Mouse (Mus musculus): ENCODE results near the gene Adam1a. TPM values are rescaled to one million over a fixed set of nuclear protein-coding genes. Genes with fewer than 3 reads are reported as not detected.

The Adam1a gene
- polyA plus RNA-seq, 1 experiment from 2014 or later, result 0.25 TPM

DNA sequence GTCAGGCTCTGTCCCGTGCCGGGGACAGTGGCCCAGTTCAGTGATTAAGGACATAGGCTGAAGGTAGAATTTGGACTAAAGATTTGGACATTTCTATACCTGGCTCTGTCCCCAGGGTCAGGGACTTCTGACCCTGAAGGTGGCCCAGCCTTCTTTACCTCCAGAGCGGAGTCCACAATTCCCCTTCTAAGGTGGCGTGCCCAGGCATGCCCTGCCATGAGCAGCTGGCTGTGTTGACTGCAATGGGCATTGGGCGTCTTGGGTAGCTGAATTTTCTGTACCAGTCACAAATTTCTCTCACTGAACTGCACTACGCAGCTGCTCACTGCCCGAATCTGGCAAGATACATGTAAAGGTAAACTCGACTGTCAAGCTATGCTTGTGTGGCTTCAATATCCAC, 36.7 kb upstream of the Adam1a start:
- 0 out of 2 replicates have a peak overlapping the region, but pooled peaks have one; percentile 11 for H3K27ac ChIP-seq (ENCODE audit: low read depth)
- ATAC-seq (no peak), DNase-seq (no peak)
- H3K4me2 ChIP-seq (ENCODE audit: low read depth, low read length), result no peak overlapping the region
- no peak overlapping the region for H3K9ac ChIP-seq (replicated peaks)
- H3K27me3 ChIP-seq (ENCODE audit: insufficient read depth, low read length), result no peaks in the 10 kb centered on the region
- peaks cover 33% of the 10 kb centered on the region for H3K36me3 ChIP-seq (replicated peaks; ENCODE audit: insufficient read depth, low read length)
- 81% methylated on average over 8 of the region's 8 CpGs for WGBS (ENCODE audit: insufficient replicate concordance)
- no peak for TF ChIP-seq EP300 (IDR thresholded peaks at IDR 0.05; ENCODE audit: low read depth)
- peaks cover 32% of the 10 kb centered on the region for H3K4me1 ChIP-seq (ENCODE audit: insufficient read depth)
- H3K4me3 ChIP-seq (ENCODE audit: low read depth, low read length), result no peak overlapping the region
- no peaks in the 10 kb centered on the region for H3K9me3 ChIP-seq (ENCODE audit: low read length)

- Histone ChIP-seq H3K4me1 (ENCODE audit: insufficient read depth) (no peaks in the 10 kb centered on the region), H3K27me3 (ENCODE audit: insufficient read depth, low read length) (no peaks in the 10 kb centered on the region), H3K36me3 (replicated peaks; ENCODE audit: insufficient read depth, low read length) (peaks cover 71% of the 10 kb centered on the region), H3K4me3 (ENCODE audit: low read depth, low read length) (no peak overlapping the region), H3K27ac (ENCODE audit: low read depth) (no peak overlapping the region), H3K9ac (replicated peaks) (no peak overlapping the region), H3K4me2 (ENCODE audit: low read depth, low read length) (no peak overlapping the region), H3K9me3 (ENCODE audit: low read length) (no peaks in the 10 kb centered on the region)
- no peak for TF ChIP-seq CTCF (IDR thresholded peaks at IDR 0.05; ENCODE audit: low read depth)
- TF ChIP-seq EP300 (IDR thresholded peaks at IDR 0.05; ENCODE audit: low read depth), result no peak
- DNase-seq (no peak), ATAC-seq (no peak)
- 86% methylated on average over 11 of the region's 11 CpGs for WGBS (ENCODE audit: insufficient replicate concordance)
Observed at GRCm38 (mm10) chr5:121576927-121577488, 31.7 kb upstream of the Adam1a start.

DNA sequence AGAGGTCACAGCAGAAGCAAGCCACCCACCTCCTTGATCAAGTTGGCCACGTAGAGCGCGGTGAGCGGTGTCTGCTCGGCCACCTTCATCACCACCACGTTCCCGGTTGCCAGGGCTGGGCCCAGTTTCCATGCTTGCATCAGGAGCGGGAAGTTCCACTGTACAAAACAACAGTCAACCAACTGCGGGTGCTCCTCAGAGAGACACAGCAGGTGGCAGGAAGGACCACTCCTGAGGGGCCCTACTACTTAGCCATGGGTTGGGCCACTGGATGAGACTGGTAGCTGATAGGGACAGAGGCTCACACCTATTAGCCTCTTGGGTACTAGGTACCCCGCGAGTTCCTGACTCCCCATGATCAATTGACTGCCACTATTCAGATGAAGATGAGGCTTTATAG, 30.6 kb upstream of the Adam1a start:
- H3K4me1 ChIP-seq (ENCODE audit: insufficient read depth), result no peaks in the 10 kb centered on the region
- WGBS (ENCODE audit: insufficient replicate concordance), result 90% methylated on average over 11 of the region's 11 CpGs
- H3K4me3 ChIP-seq (ENCODE audit: low read depth, low read length), result no peak overlapping the region
- no peaks in the 10 kb centered on the region for H3K9me3 ChIP-seq (ENCODE audit: low read length)
- H3K27ac ChIP-seq (ENCODE audit: low read depth), result no peak overlapping the region
- TF ChIP-seq CTCF (IDR thresholded peaks at IDR 0.05; ENCODE audit: low read depth) (no peak), EP300 (IDR thresholded peaks at IDR 0.05; ENCODE audit: low read depth) (no peak)
- H3K27me3 ChIP-seq (ENCODE audit: insufficient read depth, low read length), result no peaks in the 10 kb centered on the region
- peaks cover 81% of the 10 kb centered on the region for H3K36me3 ChIP-seq (replicated peaks; ENCODE audit: insufficient read depth, low read length)
- no peak overlapping the region for H3K9ac ChIP-seq (replicated peaks)
- DNase-seq, result no peak
- H3K4me2 ChIP-seq (ENCODE audit: low read depth, low read length), result no peak overlapping the region
- ATAC-seq, result no peak

DNA sequence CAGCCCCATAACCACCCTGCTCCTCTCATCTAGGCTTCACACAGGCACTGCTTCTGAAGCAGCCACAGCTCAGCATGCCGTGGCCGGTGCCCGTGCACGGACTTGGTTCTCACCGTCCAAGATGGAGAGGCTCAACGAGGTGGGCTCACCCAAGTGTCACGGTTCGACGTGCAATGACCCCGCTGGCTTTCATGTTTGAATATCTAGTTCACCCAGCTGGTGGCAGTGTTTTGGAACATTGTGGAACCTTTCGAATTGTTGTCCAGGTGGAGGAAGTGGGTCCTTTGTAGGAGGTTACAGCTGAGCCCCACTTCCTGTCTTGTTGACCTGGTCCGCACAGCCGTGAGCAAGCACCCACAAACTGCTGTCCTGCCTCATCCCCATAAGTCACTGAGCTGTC, 28.9 kb upstream of the Adam1a start:
- H3K27me3 ChIP-seq (ENCODE audit: insufficient read depth, low read length), result no peaks in the 10 kb centered on the region
- DNase-seq (no peak), ATAC-seq (no peak)
- H3K4me3 ChIP-seq (ENCODE audit: low read depth, low read length), result no peak overlapping the region
- no peak overlapping the region for H3K27ac ChIP-seq (ENCODE audit: low read depth)
- TF ChIP-seq EP300 (IDR thresholded peaks at IDR 0.05; ENCODE audit: low read depth), result no peak
- TF ChIP-seq CTCF (IDR thresholded peaks at IDR 0.05; ENCODE audit: low read depth), result 0 out of 2 replicates have a peak, but pooled peaks have one; percentile 21
- no peak overlapping the region for H3K9ac ChIP-seq (replicated peaks)
- H3K4me1 ChIP-seq (ENCODE audit: insufficient read depth), result no peaks in the 10 kb centered on the region
- H3K9me3 ChIP-seq (ENCODE audit: low read length), result no peaks in the 10 kb centered on the region
- WGBS (ENCODE audit: insufficient replicate concordance), result 79% methylated on average over 13 of the region's 13 CpGs
- peaks cover 85% of the 10 kb centered on the region for H3K36me3 ChIP-seq (replicated peaks; ENCODE audit: insufficient read depth, low read length)
- H3K4me2 ChIP-seq (ENCODE audit: low read depth, low read length), result no peak overlapping the region

DNA sequence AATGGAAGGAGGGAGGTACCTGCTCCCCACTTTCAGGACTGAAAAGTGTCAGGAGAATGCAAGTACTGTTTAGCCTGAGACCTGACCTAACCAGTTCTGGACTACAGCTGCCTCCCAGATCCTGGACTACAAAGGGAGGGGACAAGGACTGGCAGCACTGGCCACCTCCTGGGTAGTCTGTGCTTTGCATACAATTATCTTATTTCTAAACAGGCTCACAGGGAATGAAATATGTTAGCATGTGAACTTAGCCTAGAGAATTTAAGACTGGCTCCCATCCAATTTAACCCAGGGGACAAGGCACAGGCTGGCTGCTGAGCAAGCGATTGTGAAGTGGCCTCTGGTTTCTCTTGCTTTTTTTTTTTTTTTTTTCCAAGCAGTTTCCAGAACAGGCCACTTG, 25.5 kb upstream of the Adam1a start:
- Histone ChIP-seq H3K4me2 (ENCODE audit: low read depth, low read length) (no peak overlapping the region), H3K4me3 (ENCODE audit: low read depth, low read length) (no peak overlapping the region), H3K36me3 (replicated peaks; ENCODE audit: insufficient read depth, low read length) (peaks cover 75% of the 10 kb centered on the region), H3K4me1 (ENCODE audit: insufficient read depth) (no peaks in the 10 kb centered on the region), H3K27ac (ENCODE audit: low read depth) (no peak overlapping the region), H3K9ac (replicated peaks) (no peak overlapping the region), H3K9me3 (ENCODE audit: low read length) (no peaks in the 10 kb centered on the region), H3K27me3 (ENCODE audit: insufficient read depth, low read length) (no peaks in the 10 kb centered on the region)
- DNase-seq (no peak), ATAC-seq (no peak)
- no peak for TF ChIP-seq CTCF (IDR thresholded peaks at IDR 0.05; ENCODE audit: low read depth)
- TF ChIP-seq EP300 (IDR thresholded peaks at IDR 0.05; ENCODE audit: low read depth), result no peak
- WGBS (ENCODE audit: insufficient replicate concordance), result 77% methylated on average over 1 of the region's 1 CpGs

- peaks cover 71% of the 10 kb centered on the region for H3K36me3 ChIP-seq (replicated peaks; ENCODE audit: insufficient read depth, low read length)
- no peak for TF ChIP-seq EP300 (IDR thresholded peaks at IDR 0.05; ENCODE audit: low read depth)
- no peak for TF ChIP-seq CTCF (IDR thresholded peaks at IDR 0.05; ENCODE audit: low read depth)
- DNase-seq (no peak), ATAC-seq (no peak)
- peaks cover 4% of the 10 kb centered on the region; the same call in 1 of the 2 replicates for H3K4me1 ChIP-seq (ENCODE audit: insufficient read depth)
- no peak overlapping the region for H3K27ac ChIP-seq (ENCODE audit: low read depth)
- H3K9ac ChIP-seq (replicated peaks), result no peak overlapping the region
- H3K27me3 ChIP-seq (ENCODE audit: insufficient read depth, low read length), result no peaks in the 10 kb centered on the region
- H3K4me3 ChIP-seq (ENCODE audit: low read depth, low read length), result no peak overlapping the region
- H3K9me3 ChIP-seq (ENCODE audit: low read length), result no peaks in the 10 kb centered on the region
- no peak overlapping the region for H3K4me2 ChIP-seq (ENCODE audit: low read depth, low read length)
- 84% methylated on average over 9 of the region's 9 CpGs for WGBS (ENCODE audit: insufficient replicate concordance)
Observed at GRCm38 (mm10) chr5:121569881-121570420, 24.7 kb upstream of the Adam1a start.

Data from liver, postnatal 0 days (tissue).